Mouse (Mus musculus) liver, adult 2 months (tissue): ENCODE measurements around the gene Fbn1.

Experiments
- CTCF ChIP-seq: fragments of 200-500 bp; IDR thresholded peaks from 2 replicates; pipeline ENCODE4 v1.5.1; 2011; ENCODE audit warnings: low read depth, low read length, control low read depth
- POLR2A ChIP-seq: fragments of 200-500 bp; IDR thresholded peaks from 2 replicates; pipeline ENCODE4 v1.6.1; 2011; ENCODE audit warnings: low read length, control low read depth; ENCODE audit not compliant: insufficient read depth; ENCODE audit errors: extremely low read depth

- TF ChIP-seq CTCF (no peak), POLR2A (no peak)
Observed at GRCm38 (mm10) chr2:125454781-125455180, 53.0 kb downstream of the Fbn1 start.
